Mouse (Mus musculus): Measurements from ENCODE around the gene Olfr54. TPM values are rescaled to one million over a fixed set of nuclear protein-coding genes. Genes with fewer than 3 reads are reported as not detected.
"Not testable (repeated sequence)": the region's sequence is repeated elsewhere in the genome, so short reads cannot be mapped to it uniquely, and the experiment has no call there.

The Olfr54 gene
- not detected in 2 replicates for polyA plus RNA-seq (2014; fragmentation: Nextera tagmentation; extraction: Ambion mirVana)

DNA sequence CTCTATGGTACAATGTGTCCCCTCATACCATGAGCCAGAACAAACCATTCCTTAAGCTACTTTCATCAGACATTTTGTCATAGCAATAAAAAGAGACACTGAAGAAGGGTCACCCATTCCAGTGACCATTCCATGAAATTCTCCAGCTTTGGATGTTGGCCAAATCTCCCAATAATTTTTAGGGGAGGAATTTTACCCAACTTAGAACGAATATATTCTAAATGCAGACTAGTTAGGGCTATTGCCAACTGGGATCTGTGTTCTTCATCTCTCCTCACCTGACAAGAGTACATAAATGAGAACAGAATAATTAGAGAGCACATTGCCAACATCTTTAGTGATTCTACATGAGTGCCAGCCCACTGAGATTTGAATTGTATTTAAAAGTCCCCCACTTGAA, at the start of gene Olfr54:
Gene Olfr54, plus strand, starts transcription at position 301 of the 400 bp plus-strand sequence.
- H3K27ac ChIP-seq (ENCODE audit: low read depth, low read length), result no peak within 1 kb of the TSS
- 60% methylated on average over 1 of the region's 1 CpGs for WGBS (ENCODE audit: insufficient replicate concordance)
- ATAC-seq (replicated peaks; ENCODE audit: insufficient number of reproducible peaks, low FRiP score, low TSS enrichment), result no peak
- no peak within 1 kb of the TSS for H3K4me2 ChIP-seq
- no peaks in the 10 kb centered on the region for H3K4me1 ChIP-seq (ENCODE audit: control insufficient read depth, insufficient read depth, low read length)
- H3K36me3 ChIP-seq (ENCODE audit: control insufficient read depth, insufficient read depth, low read length), result no peaks in the 10 kb centered on the region
- H3K9ac ChIP-seq (ENCODE audit: low read depth, low read length), result no peak within 1 kb of the TSS
- no peaks in the 10 kb centered on the region for H3K9me3 ChIP-seq (replicated peaks; ENCODE audit: control insufficient read depth, low read length)
- H3K27me3 ChIP-seq (ENCODE audit: control insufficient read depth, insufficient read depth, low read length), result no peaks in the 10 kb centered on the region
- no peak within 1 kb of the TSS for H3K4me3 ChIP-seq (ENCODE audit: low read depth, low read length)

DNA sequence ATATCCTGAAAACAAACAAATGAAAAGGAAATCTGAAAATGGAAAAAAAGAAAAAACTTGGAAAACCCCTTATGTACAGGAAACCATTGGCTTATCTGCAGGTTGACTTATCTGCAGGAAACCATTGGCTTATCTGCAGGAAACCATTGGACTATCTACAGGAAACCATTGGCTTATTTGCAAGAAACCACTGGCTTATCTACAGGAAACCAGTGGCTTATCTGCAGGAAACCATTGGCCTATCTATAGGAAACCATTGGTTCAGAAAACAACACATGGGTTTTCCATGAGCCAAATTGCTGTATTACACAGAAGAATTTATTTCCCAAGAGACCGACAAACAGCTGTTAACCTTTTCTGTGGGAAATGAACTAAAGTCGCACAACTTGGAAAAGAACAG, 49.1 kb upstream of the Olfr54 start:
- no peaks in the 10 kb centered on the region for H3K4me1 ChIP-seq (ENCODE audit: control insufficient read depth, insufficient read depth, low read length)
- no peak for ATAC-seq (replicated peaks; ENCODE audit: insufficient number of reproducible peaks, low FRiP score, low TSS enrichment)
- no peaks in the 10 kb centered on the region for H3K9me3 ChIP-seq (replicated peaks; ENCODE audit: control insufficient read depth, low read length)
- no peak overlapping the region for H3K9ac ChIP-seq (ENCODE audit: low read depth, low read length)
- H3K27ac ChIP-seq (ENCODE audit: low read depth, low read length), result no peak overlapping the region
- H3K4me2 ChIP-seq, result no peak overlapping the region
- no peaks in the 10 kb centered on the region for H3K36me3 ChIP-seq (ENCODE audit: control insufficient read depth, insufficient read depth, low read length)
- H3K27me3 ChIP-seq (ENCODE audit: control insufficient read depth, insufficient read depth, low read length), result 0 out of 2 replicates have a peak, but pooled peaks cover 2% of the 10 kb centered on the region
- WGBS (ENCODE audit: insufficient replicate concordance), result 68% methylated on average over 2 of the region's 2 CpGs
- H3K4me3 ChIP-seq (ENCODE audit: low read depth, low read length), result no peak overlapping the region

DNA sequence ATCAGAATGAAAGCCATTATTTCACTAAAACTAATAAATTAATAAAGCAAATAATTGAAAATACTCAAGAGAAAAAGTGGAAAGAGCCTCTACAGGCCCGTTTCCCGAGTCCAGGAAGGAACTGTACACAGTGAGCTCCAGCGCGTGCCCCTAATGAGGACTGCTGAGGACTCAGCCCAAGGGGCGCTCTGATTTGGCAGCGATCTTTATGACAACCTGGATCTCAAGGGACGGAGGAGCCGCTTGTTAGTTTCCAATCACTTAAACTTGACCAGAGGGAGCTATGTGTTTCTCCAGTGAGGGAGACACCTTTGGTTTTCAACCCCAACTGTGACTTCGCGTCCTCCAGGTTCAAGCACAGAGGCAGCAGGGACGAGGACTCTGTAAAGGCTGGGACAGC, 47.8 kb upstream of the Olfr54 start, which contains the start of gene Olfr1378:
Gene Olfr1378, plus strand, starts transcription at position 301 of the 400 bp plus-strand sequence.
- Histone ChIP-seq H3K4me1 (ENCODE audit: control insufficient read depth, insufficient read depth, low read length) (no peaks in the 10 kb centered on the region), H3K27me3 (ENCODE audit: control insufficient read depth, insufficient read depth, low read length) (0 out of 2 replicates have a peak, but pooled peaks cover 2% of the 10 kb centered on the region), H3K36me3 (ENCODE audit: control insufficient read depth, insufficient read depth, low read length) (no peaks in the 10 kb centered on the region), H3K27ac (ENCODE audit: low read depth, low read length) (no peak within 1 kb of the TSS), H3K9me3 (replicated peaks; ENCODE audit: control insufficient read depth, low read length) (no peaks in the 10 kb centered on the region), H3K9ac (ENCODE audit: low read depth, low read length) (no peak within 1 kb of the TSS), H3K4me2 (no peak within 1 kb of the TSS), H3K4me3 (ENCODE audit: low read depth, low read length) (no peak within 1 kb of the TSS)
- ATAC-seq (replicated peaks; ENCODE audit: insufficient number of reproducible peaks, low FRiP score, low TSS enrichment), result no peak
- 85% methylated on average over 11 of the region's 11 CpGs for WGBS (ENCODE audit: insufficient replicate concordance)

DNA sequence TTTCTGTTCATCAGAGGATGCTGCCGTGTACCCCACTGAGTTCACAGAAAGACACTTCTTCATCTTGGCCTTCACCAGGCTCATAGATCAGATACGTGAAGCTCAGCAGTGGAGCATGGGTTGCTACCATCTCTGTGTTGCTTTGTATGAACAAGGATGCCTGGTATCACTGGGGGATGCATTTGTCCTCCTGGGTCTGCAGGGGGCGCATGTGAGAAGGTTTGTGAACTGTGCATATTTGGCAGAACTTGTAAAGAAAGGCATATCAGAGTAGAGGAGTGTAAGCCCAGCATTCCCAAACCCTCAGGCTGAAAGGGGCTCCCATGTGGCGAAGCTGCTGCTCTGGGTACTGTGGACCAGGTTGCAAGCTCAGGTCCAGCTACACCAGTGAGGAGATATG, 36.8 kb upstream of the Olfr54 start:
- no peaks in the 10 kb centered on the region for H3K4me1 ChIP-seq (ENCODE audit: control insufficient read depth, insufficient read depth, low read length)
- ATAC-seq (replicated peaks; ENCODE audit: insufficient number of reproducible peaks, low FRiP score, low TSS enrichment), result no peak
- H3K4me2 ChIP-seq, result no peak overlapping the region
- no peak overlapping the region for H3K9ac ChIP-seq (ENCODE audit: low read depth, low read length)
- H3K9me3 ChIP-seq (replicated peaks; ENCODE audit: control insufficient read depth, low read length), result no peaks in the 10 kb centered on the region
- no peak overlapping the region for H3K27ac ChIP-seq (ENCODE audit: low read depth, low read length)
- no peaks in the 10 kb centered on the region for H3K36me3 ChIP-seq (ENCODE audit: control insufficient read depth, insufficient read depth, low read length)
- peaks cover 9% of the 10 kb centered on the region; the same call in 1 of the 2 replicates for H3K27me3 ChIP-seq (ENCODE audit: control insufficient read depth, insufficient read depth, low read length)
- 64% methylated on average over 4 of the region's 4 CpGs for WGBS (ENCODE audit: insufficient replicate concordance)
- no peak overlapping the region for H3K4me3 ChIP-seq (ENCODE audit: low read depth, low read length)

DNA sequence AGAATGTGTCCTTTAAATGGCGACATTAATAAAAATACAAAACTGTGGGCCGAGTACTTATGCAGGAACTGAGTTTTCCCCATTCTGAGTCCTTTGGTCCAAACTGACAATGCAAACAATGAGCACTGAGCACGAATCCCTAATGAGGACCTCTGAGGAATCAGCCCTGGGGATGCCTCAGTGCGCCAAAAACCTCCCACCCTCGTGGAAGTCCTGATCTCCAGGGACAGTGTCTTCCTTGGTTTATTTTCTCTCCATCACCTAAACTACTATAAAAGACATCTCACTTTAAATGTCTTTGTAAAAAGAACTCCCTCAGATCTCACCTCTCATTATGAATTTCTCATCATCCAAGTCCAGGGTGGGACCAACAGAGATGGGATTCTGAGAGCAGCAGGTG, 32.4 kb upstream of the Olfr54 start, which contains the start of gene Olfr1377:
Gene Olfr1377, plus strand, starts transcription at position 301 of the 400 bp plus-strand sequence.
- H3K4me2 ChIP-seq, result no peak within 1 kb of the TSS
- H3K4me3 ChIP-seq (ENCODE audit: low read depth, low read length), result no peak within 1 kb of the TSS
- 64% methylated on average over 5 of the region's 5 CpGs for WGBS (ENCODE audit: insufficient replicate concordance)
- H3K36me3 ChIP-seq (ENCODE audit: control insufficient read depth, insufficient read depth, low read length), result no peaks in the 10 kb centered on the region
- H3K9me3 ChIP-seq (replicated peaks; ENCODE audit: control insufficient read depth, low read length), result no peaks in the 10 kb centered on the region
- no peak for ATAC-seq (replicated peaks; ENCODE audit: insufficient number of reproducible peaks, low FRiP score, low TSS enrichment)
- no peak within 1 kb of the TSS for H3K27ac ChIP-seq (ENCODE audit: low read depth, low read length)
- no peaks in the 10 kb centered on the region for H3K4me1 ChIP-seq (ENCODE audit: control insufficient read depth, insufficient read depth, low read length)
- H3K27me3 ChIP-seq (ENCODE audit: control insufficient read depth, insufficient read depth, low read length), result peaks cover 12% of the 10 kb centered on the region; the same call in 1 of the 2 replicates
- no peak within 1 kb of the TSS for H3K9ac ChIP-seq (ENCODE audit: low read depth, low read length)

DNA sequence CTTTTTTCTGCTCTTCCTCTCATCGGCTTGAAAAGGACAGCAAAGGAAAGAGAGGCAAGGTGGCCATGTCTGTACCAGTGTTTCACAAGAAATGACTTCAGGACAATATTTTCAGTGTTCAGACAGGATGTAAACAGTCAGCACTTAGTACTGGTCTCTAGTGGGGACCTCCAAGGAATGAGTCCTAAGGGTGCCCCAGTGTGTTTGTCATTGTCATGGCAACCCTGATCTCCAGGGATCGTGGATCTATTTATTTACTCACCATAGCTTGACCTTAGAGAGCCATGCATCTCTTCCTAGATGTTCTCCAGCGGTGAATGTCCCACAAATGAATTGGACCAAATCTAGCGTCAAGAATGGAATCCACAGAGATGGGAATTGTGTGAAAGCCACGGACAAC, 10.7 kb upstream of the Olfr54 start, which contains the start of gene Olfr51:
Gene Olfr51, plus strand, starts transcription at position 301 of the 400 bp plus-strand sequence.
- Histone ChIP-seq H3K9ac (ENCODE audit: low read depth, low read length) (no peak within 1 kb of the TSS), H3K4me3 (ENCODE audit: low read depth, low read length) (no peak within 1 kb of the TSS), H3K36me3 (ENCODE audit: control insufficient read depth, insufficient read depth, low read length) (no peaks in the 10 kb centered on the region), H3K9me3 (replicated peaks; ENCODE audit: control insufficient read depth, low read length) (no peaks in the 10 kb centered on the region), H3K4me1 (ENCODE audit: control insufficient read depth, insufficient read depth, low read length) (no peaks in the 10 kb centered on the region), H3K4me2 (no peak within 1 kb of the TSS), H3K27ac (ENCODE audit: low read depth, low read length) (no peak within 1 kb of the TSS), H3K27me3 (ENCODE audit: control insufficient read depth, insufficient read depth, low read length) (no peaks in the 10 kb centered on the region)
- 72% methylated on average over 5 of the region's 5 CpGs for WGBS (ENCODE audit: insufficient replicate concordance)
- ATAC-seq (replicated peaks; ENCODE audit: insufficient number of reproducible peaks, low FRiP score, low TSS enrichment), result no peak

DNA sequence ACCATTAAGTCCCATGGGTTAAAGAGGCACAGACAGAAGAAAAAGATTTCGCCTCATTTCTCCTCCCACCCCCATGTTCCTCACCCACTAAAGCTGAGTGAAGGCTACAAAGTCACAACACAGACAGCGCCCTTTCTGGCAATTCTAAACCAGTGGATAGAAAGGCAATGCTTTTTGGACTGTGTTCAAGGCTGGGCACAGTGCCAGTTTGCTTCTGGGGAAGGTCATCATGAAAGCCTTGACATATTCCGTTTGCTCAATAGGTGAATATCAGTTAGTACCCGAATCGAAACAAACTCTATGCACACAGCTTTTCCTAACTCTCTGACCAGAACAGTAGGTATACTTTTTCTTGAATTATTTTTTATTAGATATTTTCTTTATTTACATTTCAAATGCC, 2.2 kb upstream of the Olfr54 start:
- WGBS (ENCODE audit: insufficient replicate concordance), result 66% methylated on average over 5 of the region's 5 CpGs
- Histone ChIP-seq H3K27ac (ENCODE audit: low read depth, low read length) (no peak overlapping the region), H3K9me3 (replicated peaks; ENCODE audit: control insufficient read depth, low read length) (no peaks in the 10 kb centered on the region), H3K36me3 (ENCODE audit: control insufficient read depth, insufficient read depth, low read length) (no peaks in the 10 kb centered on the region), H3K4me2 (no peak overlapping the region), H3K9ac (ENCODE audit: low read depth, low read length) (no peak overlapping the region), H3K27me3 (ENCODE audit: control insufficient read depth, insufficient read depth, low read length) (no peaks in the 10 kb centered on the region), H3K4me3 (ENCODE audit: low read depth, low read length) (no peak overlapping the region), H3K4me1 (ENCODE audit: control insufficient read depth, insufficient read depth, low read length) (no peaks in the 10 kb centered on the region)
- no peak for ATAC-seq (replicated peaks; ENCODE audit: insufficient number of reproducible peaks, low FRiP score, low TSS enrichment)

DNA sequence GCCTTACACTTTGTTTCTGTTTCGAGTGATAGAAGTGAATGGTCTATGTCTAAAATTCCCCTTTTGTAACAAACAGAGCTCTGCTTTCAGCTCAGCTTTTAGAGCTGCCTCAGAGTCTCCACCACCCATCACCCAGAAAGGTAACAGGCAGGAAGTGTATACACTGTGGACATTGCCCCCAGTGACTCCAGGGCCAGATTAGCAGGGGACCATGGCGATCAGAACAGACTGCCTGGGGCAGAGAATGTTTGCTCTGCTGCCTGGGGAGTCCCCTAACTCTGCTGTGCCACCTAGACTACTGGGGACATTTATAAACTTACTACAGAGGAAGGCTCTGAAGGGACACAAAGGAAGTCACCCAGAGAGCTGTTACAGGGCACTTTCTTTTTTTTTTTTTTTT, 2.3 kb downstream of the Olfr54 start:
- Histone ChIP-seq H3K27ac (ENCODE audit: low read depth, low read length) (no peak overlapping the region), H3K36me3 (ENCODE audit: control insufficient read depth, insufficient read depth, low read length) (no peaks in the 10 kb centered on the region), H3K9me3 (replicated peaks; ENCODE audit: control insufficient read depth, low read length) (no peaks in the 10 kb centered on the region), H3K4me2 (no peak overlapping the region), H3K4me3 (ENCODE audit: low read depth, low read length) (no peak overlapping the region), H3K4me1 (ENCODE audit: control insufficient read depth, insufficient read depth, low read length) (no peaks in the 10 kb centered on the region), H3K27me3 (ENCODE audit: control insufficient read depth, insufficient read depth, low read length) (no peaks in the 10 kb centered on the region), H3K9ac (ENCODE audit: low read depth, low read length) (no peak overlapping the region)
- no peak for ATAC-seq (replicated peaks; ENCODE audit: insufficient number of reproducible peaks, low FRiP score, low TSS enrichment)
- WGBS (ENCODE audit: insufficient replicate concordance), result 36% methylated on average over 2 of the region's 2 CpGs

DNA sequence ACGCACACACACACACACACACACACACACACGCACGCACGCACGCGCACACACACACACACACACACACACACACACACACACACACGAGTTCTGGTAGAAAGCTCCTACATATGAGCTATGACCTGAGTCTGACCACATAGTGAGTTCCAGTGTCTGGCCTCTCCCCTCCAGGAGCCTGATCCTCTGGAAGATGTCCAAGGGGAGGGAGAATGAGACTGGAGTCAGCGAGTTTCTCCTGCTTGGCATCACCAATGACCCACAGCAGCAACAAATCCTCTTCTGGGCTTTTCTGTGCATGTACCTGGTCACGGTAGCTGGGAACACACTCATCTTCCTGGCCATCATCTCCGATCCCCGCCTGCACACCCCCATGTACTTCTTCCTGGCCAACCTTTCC, 12.8 kb downstream of the Olfr54 start:
- H3K27ac ChIP-seq (ENCODE audit: low read depth, low read length); ATAC-seq (replicated peaks; ENCODE audit: insufficient number of reproducible peaks, low FRiP score, low TSS enrichment); H3K4me1 ChIP-seq (ENCODE audit: control insufficient read depth, insufficient read depth, low read length); H3K4me3 ChIP-seq (ENCODE audit: low read depth, low read length); H3K4me2 ChIP-seq; H3K36me3 ChIP-seq (ENCODE audit: control insufficient read depth, insufficient read depth, low read length); H3K9ac ChIP-seq (ENCODE audit: low read depth, low read length); H3K9me3 ChIP-seq (replicated peaks; ENCODE audit: control insufficient read depth, low read length); H3K27me3 ChIP-seq (ENCODE audit: control insufficient read depth, insufficient read depth, low read length): not testable (repeated sequence)
- WGBS (ENCODE audit: insufficient replicate concordance), result 79% methylated on average over 11 of the region's 11 CpGs
